Mouse (Mus musculus): ENCODE measurements at regions not wholly inside any gene's neighbourhood (a gene's known extent, or its start where the extent isn't known, plus 50 kb on each side); places are given as distances from the start of the nearest gene placed in this dataset.

DNA sequence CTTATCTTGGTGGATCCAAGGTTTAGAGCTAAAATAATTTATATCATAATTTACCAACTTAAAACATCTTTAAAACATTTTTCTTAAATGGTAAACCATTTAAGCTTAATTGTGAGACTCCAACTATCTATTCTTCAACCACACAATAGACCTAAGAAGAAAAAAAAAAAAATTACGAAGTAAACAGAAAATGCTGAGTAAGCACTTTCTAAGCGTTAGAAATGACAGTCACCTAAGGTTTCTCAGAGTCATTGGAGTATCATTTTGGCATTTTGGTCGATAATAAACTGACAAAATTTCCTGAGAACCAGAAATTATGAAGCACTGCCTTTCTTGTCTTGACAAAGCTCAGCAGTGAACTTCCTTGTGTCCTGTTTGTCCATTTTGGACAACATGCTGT, 1323.7 kb upstream of the Pcdh7 start:
- no peak for DNase-seq (ENCODE audit: low spot score)

DNA sequence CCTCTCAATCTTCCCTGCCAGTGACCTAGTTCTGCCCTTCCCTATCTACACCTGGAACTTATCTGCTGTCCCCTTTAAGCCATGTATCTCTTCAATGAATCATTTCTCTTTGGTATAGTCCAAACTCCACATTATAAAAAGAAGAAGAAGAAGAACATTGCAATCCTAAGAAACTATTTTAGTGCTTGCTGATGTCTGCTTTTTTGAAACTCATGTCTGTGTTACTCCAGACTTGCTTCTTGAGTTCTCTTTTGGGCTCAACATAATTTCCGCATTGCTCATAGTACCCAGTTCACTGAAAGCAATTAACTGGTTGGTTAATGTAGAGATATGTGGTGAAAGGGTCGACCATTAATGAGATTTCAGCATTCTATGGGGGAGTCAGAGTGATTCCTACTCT, 1282.8 kb upstream of the Pcdh7 start:
- no peak for DNase-seq (ENCODE audit: low spot score)

DNA sequence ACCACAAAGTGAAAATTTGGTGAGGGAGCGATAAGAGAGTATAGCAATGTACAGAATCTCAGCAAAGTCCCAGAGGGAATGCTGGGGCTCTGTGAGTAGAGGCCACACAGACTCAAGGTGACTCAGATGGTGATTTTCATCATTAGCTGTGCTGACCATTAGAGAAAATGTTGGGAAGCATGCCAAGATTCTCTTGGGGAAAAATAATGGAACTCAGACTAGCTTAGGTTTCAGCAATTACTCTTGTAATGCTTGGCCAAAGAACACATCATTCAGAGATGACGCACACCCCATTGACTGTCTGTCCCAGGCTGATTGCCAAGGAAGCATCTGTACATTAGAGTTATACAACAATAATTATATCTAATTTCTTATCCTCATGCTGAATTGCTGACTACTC, 1277.3 kb upstream of the Pcdh7 start:
- peak; percentile 3 for DNase-seq (ENCODE audit: low spot score)

DNA sequence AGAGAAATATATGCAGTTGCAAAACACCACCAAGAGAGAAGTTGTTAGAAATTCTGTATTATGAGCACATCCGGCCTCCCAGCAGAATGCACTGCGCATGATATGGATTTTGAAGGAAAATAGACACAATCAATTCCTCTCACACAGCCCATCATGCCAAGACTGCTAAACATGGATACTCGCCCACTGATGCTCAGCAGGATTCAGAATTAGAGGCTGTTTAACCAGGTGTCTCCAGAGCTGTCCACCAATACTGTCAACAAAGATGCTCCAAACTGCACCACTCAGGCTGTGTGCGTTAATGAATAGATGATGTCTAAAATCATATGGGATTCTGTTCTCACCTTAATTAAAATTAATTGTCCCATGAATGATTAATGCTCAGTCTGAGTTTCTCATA, 1230.0 kb upstream of the Pcdh7 start:
- DNase-seq (ENCODE audit: low spot score) = no peak

Data from layer of hippocampus, adult 11-12 months (tissue).